Mouse (Mus musculus) liver, adult 2 months (tissue): ENCODE results near the gene Nipal4. TPM values are rescaled to one million over a fixed set of nuclear protein-coding genes. Genes with fewer than 3 reads are reported as not detected.

Source experiments
- DNase-seq: peaks from one replicate; pipeline ENCODE4 v3.0.0-alpha.2; 2011; ENCODE audit warnings: low read depth, low spot score; ENCODE audit errors: extremely low read depth
- H3K27ac ChIP-seq: fragments of 200-500 bp; replicated peaks from 2 replicates; pipeline ENCODE4 v1.5.1; 2012; ENCODE audit warnings: low read depth, mild to moderate bottlenecking, control low read depth, inconsistent platforms, low read length; ENCODE audit not compliant: insufficient read depth
- H3K27me3 ChIP-seq: fragments of 200-500 bp; 2 replicates; pipeline ENCODE4 v1.6.1; 2012; ENCODE audit warnings: mild to moderate bottlenecking, moderate library complexity, low read length, inconsistent platforms; ENCODE audit not compliant: control insufficient read depth, insufficient read depth
- H3K36me3 ChIP-seq: fragments of 200-500 bp; 2 replicates; pipeline ENCODE4 v1.6.1; 2012; ENCODE audit warnings: low read length, inconsistent platforms; ENCODE audit not compliant: control insufficient read depth, insufficient read depth
- H3K4me1 ChIP-seq: fragments of 200-500 bp; 2 replicates; pipeline ENCODE4 v1.6.1; 2011; ENCODE audit warnings: low read length; ENCODE audit not compliant: control insufficient read depth, insufficient read depth
- H3K4me3 ChIP-seq: fragments of 200-500 bp; 2 replicates; pipeline ENCODE4 v1.5.1; 2011; ENCODE audit warnings: low read depth, mild to moderate bottlenecking, control low read depth, low read length, moderate library complexity; ENCODE audit not compliant: insufficient read depth
- H3K79me2 ChIP-seq: fragments of 200-500 bp; 2 replicates; pipeline ENCODE4 v1.6.1; 2012; ENCODE audit warnings: inconsistent platforms, mild to moderate bottlenecking, low read length, moderate library complexity; ENCODE audit not compliant: control insufficient read depth, insufficient read depth
- H3K9ac ChIP-seq: fragments of 200-500 bp; 2 replicates; pipeline ENCODE4 v1.6.1; 2012; ENCODE audit warnings: low read depth, mild to moderate bottlenecking, control low read depth, inconsistent platforms, low read length
- CTCF ChIP-seq: fragments of 200-500 bp; IDR thresholded peaks from 2 replicates; pipeline ENCODE4 v1.5.1; 2011; ENCODE audit warnings: low read depth, low read length, control low read depth
- POLR2A ChIP-seq: fragments of 200-500 bp; IDR thresholded peaks from 2 replicates; pipeline ENCODE4 v1.6.1; 2011; ENCODE audit warnings: low read length, control low read depth; ENCODE audit not compliant: insufficient read depth; ENCODE audit errors: extremely low read depth
- WGBS: fragments of 180-500 bp; shearing (Covaris S2); methylation state at CpG from one replicate; pipeline ENCODE4 v1.1.7; 2018; 5-methylcytosine and 5-hydroxymethylcytosine counted together
- polyA plus RNA-seq: library from polyadenylated mRNA; depleted of rRNA; stranded (reverse); fragments of >200 nt; gene quantifications from 2 replicates; pipeline ENCODE4 v1.2.3, GENCODE M21; 2012
- total RNA-seq: library from RNA; depleted of rRNA; stranded (reverse); fragments of >200 nt; gene quantifications from 2 replicates; pipeline ENCODE4 v1.2.3, GENCODE M21; 2014

The Nipal4 gene
- total and polyA plus RNA-seq, 2 experiments, result not detected

DNA sequence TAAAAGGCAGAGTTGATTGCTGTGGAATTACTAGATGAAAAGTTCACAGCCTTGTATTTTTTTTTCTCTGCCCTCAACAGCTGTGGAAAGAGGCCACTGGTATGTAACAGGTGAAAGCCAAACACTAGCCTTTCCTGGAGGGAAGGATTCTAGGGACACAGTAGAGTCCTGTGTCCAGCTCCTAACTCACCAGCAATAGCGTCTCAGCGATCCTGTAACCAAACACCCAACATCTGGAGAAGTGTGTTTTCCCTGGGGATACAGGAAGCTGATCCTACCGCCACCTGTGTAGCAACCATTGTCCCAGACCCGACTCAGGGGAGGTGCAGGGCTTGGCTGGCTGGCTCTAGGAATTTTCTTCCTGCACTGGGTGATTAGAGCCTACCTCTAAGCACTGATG, 46.7 kb downstream of the Nipal4 start:
- Histone ChIP-seq H3K27me3 (0 out of 2 replicates have a peak, but pooled peaks cover 1% of the 10 kb centered on the region), H3K36me3 (no peaks in the 10 kb centered on the region), H3K9ac (no peak overlapping the region), H3K4me3 (no peak overlapping the region), H3K79me2 (no peaks in the 10 kb centered on the region), H3K27ac (no peak overlapping the region), H3K4me1 (no peaks in the 10 kb centered on the region)
- no peak for TF ChIP-seq POLR2A
- TF ChIP-seq CTCF, result no peak
- no peak for DNase-seq
- 60% methylated on average over 4 of the region's 4 CpGs for WGBS

DNA sequence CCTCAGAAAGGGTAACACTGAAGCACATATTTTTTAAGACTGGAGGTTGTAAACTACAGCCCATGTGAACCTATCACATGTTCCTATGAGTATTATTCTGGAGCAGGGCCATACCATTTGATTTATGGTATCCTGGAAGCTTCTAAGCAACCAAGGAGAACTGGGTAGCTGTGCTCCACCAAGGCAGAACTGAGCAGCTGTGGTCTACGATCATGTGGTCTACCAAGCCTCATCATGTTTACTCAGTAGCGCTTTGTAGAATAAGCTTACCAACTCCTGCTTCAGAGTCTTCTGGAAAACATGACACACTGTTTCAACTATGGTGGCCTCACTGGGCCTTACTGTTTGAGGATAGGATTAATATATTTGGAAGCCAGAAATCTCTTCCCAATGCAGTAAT, 49.8 kb downstream of the Nipal4 start:
- 0 out of 2 replicates have a peak, but pooled peaks cover 4% of the 10 kb centered on the region for H3K27me3 ChIP-seq
- WGBS, result 85% methylated on average over 2 of the region's 2 CpGs
- H3K9ac ChIP-seq, result no peak overlapping the region
- no peaks in the 10 kb centered on the region for H3K36me3 ChIP-seq
- no peaks in the 10 kb centered on the region for H3K79me2 ChIP-seq
- H3K4me1 ChIP-seq, result no peaks in the 10 kb centered on the region
- H3K27ac ChIP-seq, result no peak overlapping the region
- TF ChIP-seq CTCF (no peak), POLR2A (no peak)
- DNase-seq, result no peak
- H3K4me3 ChIP-seq, result no peak overlapping the region

DNA sequence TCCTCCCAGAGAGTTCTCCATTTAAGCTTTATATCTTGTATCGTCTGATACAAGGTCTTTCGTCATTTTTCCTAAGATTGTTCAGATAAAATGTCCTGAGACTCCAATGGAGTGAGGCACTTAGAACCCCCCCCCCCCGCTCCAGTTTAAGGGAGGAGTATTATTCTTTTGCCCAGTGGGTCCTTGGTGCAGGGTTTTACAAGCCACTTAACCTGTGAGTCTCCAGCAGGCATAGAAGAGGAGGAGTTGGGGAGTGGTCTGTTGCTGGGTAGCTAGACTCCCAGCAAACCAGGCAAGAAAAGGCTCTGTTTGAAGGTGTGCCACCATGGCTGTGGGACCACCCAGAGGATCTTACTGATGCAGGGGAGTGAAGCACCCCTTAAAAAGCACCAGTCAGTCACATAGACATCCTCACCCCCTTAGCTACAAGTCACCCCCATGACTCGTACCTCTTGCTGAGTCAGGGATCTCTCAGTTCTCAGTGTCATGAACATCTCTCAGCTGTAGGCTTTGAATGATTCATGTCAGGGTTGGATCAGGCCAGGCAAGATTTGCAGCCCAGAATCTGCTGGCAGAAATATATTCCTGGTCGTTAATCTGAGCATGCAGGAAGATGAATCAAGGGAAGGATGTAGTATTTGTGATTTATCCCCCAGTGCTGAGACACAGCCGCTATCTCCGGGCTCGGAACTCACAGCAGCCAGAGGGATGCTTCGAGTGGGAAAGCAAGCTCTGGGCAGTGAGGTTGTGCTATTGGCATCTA, 50.7 kb downstream of the Nipal4 start:
- H3K79me2 ChIP-seq, result no peaks in the 10 kb centered on the region
- DNase-seq, result no peak
- H3K27me3 ChIP-seq, result 0 out of 2 replicates have a peak, but pooled peaks cover 4% of the 10 kb centered on the region
- no peak overlapping the region for H3K27ac ChIP-seq
- 79% methylated on average over 9 of the region's 9 CpGs for WGBS
- H3K36me3 ChIP-seq, result no peaks in the 10 kb centered on the region
- no peak overlapping the region for H3K9ac ChIP-seq
- TF ChIP-seq POLR2A, result no peak
- H3K4me1 ChIP-seq, result no peaks in the 10 kb centered on the region
- H3K4me3 ChIP-seq, result no peak overlapping the region

DNA sequence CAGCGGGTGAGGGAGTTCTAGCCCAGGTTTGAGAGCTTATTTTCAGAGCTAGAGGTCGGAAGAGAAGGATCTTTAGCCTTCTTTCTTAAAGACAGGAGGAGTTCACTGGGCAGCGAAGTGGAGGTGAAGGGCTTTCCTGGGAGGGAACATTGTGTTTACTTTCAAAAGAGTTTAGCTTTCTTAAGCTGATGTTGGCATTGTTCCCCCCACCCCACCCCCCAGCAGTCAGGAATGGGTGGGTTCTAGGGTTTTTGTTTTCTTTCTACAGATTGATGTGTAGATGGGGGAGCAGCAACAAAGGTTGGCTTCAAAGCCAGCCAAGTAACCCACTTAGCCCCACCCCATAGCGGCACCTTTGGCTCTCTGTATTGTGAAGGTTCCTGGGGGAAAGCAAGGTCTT, 51.3 kb downstream of the Nipal4 start:
- TF ChIP-seq CTCF (no peak), POLR2A (no peak)
- WGBS, result 91% methylated on average over 4 of the region's 4 CpGs
- Histone ChIP-seq H3K27me3 (0 out of 2 replicates have a peak, but pooled peaks cover 4% of the 10 kb centered on the region), H3K9ac (no peak overlapping the region), H3K4me3 (no peak overlapping the region), H3K79me2 (no peaks in the 10 kb centered on the region), H3K36me3 (no peaks in the 10 kb centered on the region), H3K4me1 (peaks cover 2% of the 10 kb centered on the region; the same call in 1 of the 2 replicates), H3K27ac (no peak overlapping the region)
- no peak for DNase-seq

DNA sequence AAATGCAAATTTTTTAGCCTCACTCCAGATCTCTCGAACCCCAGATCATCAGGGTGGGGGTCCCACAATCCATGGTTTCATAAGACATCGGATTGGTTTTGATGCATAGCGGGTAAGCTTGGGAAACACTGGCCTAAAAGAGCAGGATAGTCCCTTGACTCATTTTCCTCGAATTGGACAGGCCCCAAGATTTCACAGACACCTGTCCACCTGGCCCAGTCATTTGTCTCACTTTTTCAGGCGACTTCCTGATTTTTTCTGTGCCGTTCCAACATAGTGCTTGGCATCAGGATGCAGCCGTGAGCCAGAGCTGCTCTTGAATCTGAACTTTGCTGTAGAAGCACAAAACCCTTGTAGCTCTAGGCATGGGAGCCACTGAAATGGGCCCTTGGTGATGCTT, 52.1 kb downstream of the Nipal4 start:
- 0 out of 2 replicates have a peak, but pooled peaks cover 4% of the 10 kb centered on the region for H3K27me3 ChIP-seq
- no peak overlapping the region for H3K4me3 ChIP-seq
- H3K27ac ChIP-seq, result no peak overlapping the region
- TF ChIP-seq POLR2A (no peak), CTCF (no peak)
- no peak for DNase-seq
- H3K36me3 ChIP-seq, result no peaks in the 10 kb centered on the region
- no peaks in the 10 kb centered on the region for H3K79me2 ChIP-seq
- H3K9ac ChIP-seq, result no peak overlapping the region
- 92% methylated on average over 7 of the region's 7 CpGs for WGBS
- peaks cover 2% of the 10 kb centered on the region; the same call in 1 of the 2 replicates for H3K4me1 ChIP-seq

DNA sequence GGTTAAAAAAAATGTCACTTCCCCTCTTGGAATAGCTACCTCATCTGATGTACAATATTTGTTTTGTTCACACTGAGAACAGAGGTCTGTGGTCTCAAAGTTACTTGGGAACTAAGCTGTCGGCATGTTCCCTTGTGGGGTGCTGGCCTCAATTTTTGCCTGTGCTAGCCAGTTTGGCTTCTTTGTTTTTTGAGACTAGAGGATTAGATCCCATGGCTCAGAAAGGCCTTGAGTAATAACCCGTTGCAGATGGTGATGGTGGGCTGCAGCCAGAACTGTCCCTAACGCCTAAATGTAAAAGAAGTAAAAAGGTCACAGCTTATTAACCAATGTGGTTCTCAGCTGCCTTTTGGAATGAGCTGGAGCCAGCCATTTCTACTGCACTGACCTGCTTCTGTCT, 53.1 kb downstream of the Nipal4 start:
- TF ChIP-seq CTCF (no peak), POLR2A (no peak)
- Histone ChIP-seq H3K27me3 (0 out of 2 replicates have a peak, but pooled peaks cover 4% of the 10 kb centered on the region), H3K36me3 (no peaks in the 10 kb centered on the region), H3K27ac (no peak overlapping the region), H3K4me3 (no peak overlapping the region), H3K79me2 (no peaks in the 10 kb centered on the region), H3K9ac (no peak overlapping the region), H3K4me1 (peaks cover 2% of the 10 kb centered on the region; the same call in 1 of the 2 replicates)
- DNase-seq, result no peak
- WGBS, result 90% methylated on average over 3 of the region's 3 CpGs
